Mouse (Mus musculus) neural tube, embryonic 14.5 days (tissue): Measurements from ENCODE around the gene Morc1. TPM values are rescaled to one million over a fixed set of nuclear protein-coding genes. Genes with fewer than 3 reads are reported as not detected.

Source experiments
- ATAC-seq: fragments of 200-750 bp; cut with Nextera tagmentation; 2 replicates; pipeline ENCODE4 v1.8.0; 2017; ENCODE audit warnings: low read depth, mild to moderate bottlenecking, moderate TSS enrichment, moderate library complexity
- H3K27ac ChIP-seq: fragments of 300-500 bp; sonication (generic); 2 replicates; pipeline ENCODE4 v1.5.1; 2014; ENCODE audit warnings: low read depth, mild to moderate bottlenecking, control low read depth, low read length, moderate library complexity, mixed read lengths
- H3K27me3 ChIP-seq: fragments of 300-500 bp; sonication (generic); 2 replicates; pipeline ENCODE4 v1.6.1; 2014; ENCODE audit warnings: low read length; ENCODE audit not compliant: control insufficient read depth, insufficient read depth
- H3K36me3 ChIP-seq: fragments of 300-500 bp; sonication (generic); 2 replicates; pipeline ENCODE4 v1.6.1; 2014; ENCODE audit warnings: low read length, mixed read lengths; ENCODE audit not compliant: control insufficient read depth, insufficient read depth
- H3K4me1 ChIP-seq: fragments of 300-500 bp; sonication (generic); 2 replicates; pipeline ENCODE4 v1.6.1; 2014; ENCODE audit warnings: low read length; ENCODE audit not compliant: control insufficient read depth, insufficient read depth
- H3K4me2 ChIP-seq: fragments of 300-500 bp; sonication (generic); 2 replicates; pipeline ENCODE4 v1.6.1; 2014; ENCODE audit warnings: mild to moderate bottlenecking, low read depth, low read length, control low read depth
- H3K4me3 ChIP-seq: fragments of 300-500 bp; sonication (generic); 2 replicates; pipeline ENCODE4 v1.5.1; 2014; ENCODE audit warnings: low read depth, low read length, control low read depth, mixed read lengths
- H3K9ac ChIP-seq: fragments of 300-500 bp; sonication (generic); replicated peaks from 2 replicates; pipeline ENCODE4 v1.6.1; 2014; ENCODE audit warnings: low read depth, mild to moderate bottlenecking, control low read depth, low read length, mixed read lengths
- H3K9me3 ChIP-seq: fragments of 300-500 bp; sonication (generic); 2 replicates; pipeline ENCODE4 v1.6.1; 2016; ENCODE audit warnings: low read length; ENCODE audit not compliant: control insufficient read depth
- WGBS: fragments of 180-500 bp; shearing (Covaris S2); extraction: QIAGEN DNeasy Blood & Tissue Kit; methylation state at CpG from one replicate; pipeline ENCODE4 v1.1.7; 2014; 5-methylcytosine and 5-hydroxymethylcytosine counted together
- polyA plus RNA-seq: library from polyadenylated mRNA; unstranded; fragments of >200 nt; fragmentation: Nextera tagmentation; extraction: Ambion mirVana; gene quantifications from 2 replicates; pipeline ENCODE4 v1.2.1, GENCODE M21; 2014

Gene Morc1
- polyA plus RNA-seq, result 0.15 and 0.28 TPM in 2 replicates

- H3K36me3 ChIP-seq, result no peaks in the 10 kb centered on the region
- ATAC-seq, result no peak
- no peak within 1 kb of the TSS for H3K4me3 ChIP-seq
- no peak within 1 kb of the TSS for H3K27ac ChIP-seq
- no peaks in the 10 kb centered on the region for H3K9me3 ChIP-seq
- H3K4me1 ChIP-seq, result no peaks in the 10 kb centered on the region
- H3K4me2 ChIP-seq, result no peak within 1 kb of the TSS
- no peak within 1 kb of the TSS for H3K9ac ChIP-seq
- H3K27me3 ChIP-seq, result no peaks in the 10 kb centered on the region
- WGBS, result 94% methylated on average over 15 of the region's 15 CpGs
Observed at GRCm38 (mm10) chr16:48431027-48431426, at the start of gene Morc1. Gene Morc1, plus strand, starts transcription at chr16:48431237.

- no peak overlapping the region for H3K9ac ChIP-seq
- 86% methylated on average over 3 of the region's 3 CpGs for WGBS
Observed at GRCm38 (mm10) chr16:48383582-48384257, 47.3 kb upstream of the Morc1 start.

GRCm38 (mm10) chr16:48386982-48387381, 44.1 kb upstream of the Morc1 start:
- Histone ChIP-seq H3K4me3 (no peak overlapping the region), H3K27ac (no peak overlapping the region), H3K27me3 (no peaks in the 10 kb centered on the region), H3K9me3 (no peaks in the 10 kb centered on the region), H3K9ac (no peak overlapping the region), H3K36me3 (no peaks in the 10 kb centered on the region), H3K4me2 (no peak overlapping the region), H3K4me1 (no peaks in the 10 kb centered on the region)
- WGBS, result 78% methylated on average over 2 of the region's 2 CpGs
- no peak for ATAC-seq

More at GRCm38 (mm10) chr16:48383582-48384257, 47.3 kb upstream of the Morc1 start:
- Histone ChIP-seq H3K27me3 (no peaks in the 10 kb centered on the region), H3K4me1 (no peaks in the 10 kb centered on the region), H3K4me3 (no peak overlapping the region), H3K27ac (no peak overlapping the region), H3K36me3 (no peaks in the 10 kb centered on the region), H3K9me3 (no peaks in the 10 kb centered on the region), H3K4me2 (no peak overlapping the region)
- no peak for ATAC-seq

GRCm38 (mm10) chr16:48395278-48395677, 35.8 kb upstream of the Morc1 start:
- Histone ChIP-seq H3K4me2 (no peak overlapping the region), H3K9ac (no peak overlapping the region), H3K36me3 (no peaks in the 10 kb centered on the region), H3K27ac (no peak overlapping the region), H3K9me3 (no peaks in the 10 kb centered on the region), H3K4me3 (no peak overlapping the region), H3K27me3 (no peaks in the 10 kb centered on the region), H3K4me1 (no peaks in the 10 kb centered on the region)
- 93% methylated on average over 2 of the region's 2 CpGs for WGBS
- no peak for ATAC-seq

- no peaks in the 10 kb centered on the region for H3K36me3 ChIP-seq
- 83% methylated on average over 4 of the region's 4 CpGs for WGBS
- ATAC-seq, result no peak
Observed at GRCm38 (mm10) chr16:48402963-48403362, 28.1 kb upstream of the Morc1 start.

GRCm38 (mm10) chr16:48403423-48403822, 27.6 kb upstream of the Morc1 start:
- Histone ChIP-seq H3K27ac (no peak overlapping the region), H3K36me3 (no peaks in the 10 kb centered on the region), H3K4me3 (no peak overlapping the region), H3K27me3 (no peaks in the 10 kb centered on the region), H3K9me3 (no peaks in the 10 kb centered on the region), H3K9ac (no peak overlapping the region), H3K4me1 (no peaks in the 10 kb centered on the region), H3K4me2 (no peak overlapping the region)
- ATAC-seq, result no peak
- WGBS, result 91% methylated on average over 3 of the region's 3 CpGs

More at GRCm38 (mm10) chr16:48402963-48403362, 28.1 kb upstream of the Morc1 start:
- no peaks in the 10 kb centered on the region for H3K4me1 ChIP-seq
- H3K4me2 ChIP-seq, result no peak overlapping the region
- H3K4me3 ChIP-seq, result no peak overlapping the region
- no peaks in the 10 kb centered on the region for H3K9me3 ChIP-seq
- H3K27ac ChIP-seq, result no peak overlapping the region
- H3K9ac ChIP-seq, result no peak overlapping the region
- no peaks in the 10 kb centered on the region for H3K27me3 ChIP-seq

- H3K4me3 ChIP-seq, result no peak overlapping the region
- no peak for ATAC-seq
- H3K27me3 ChIP-seq, result no peaks in the 10 kb centered on the region
Observed at GRCm38 (mm10) chr16:48404009-48404408, 27.0 kb upstream of the Morc1 start.

GRCm38 (mm10) chr16:48405674-48406403, 25.2 kb upstream of the Morc1 start:
- no peak overlapping the region for H3K27ac ChIP-seq
- no peaks in the 10 kb centered on the region for H3K9me3 ChIP-seq
- no peak overlapping the region for H3K4me2 ChIP-seq
- no peaks in the 10 kb centered on the region for H3K4me1 ChIP-seq
- WGBS, result 37% methylated on average over 10 of the region's 10 CpGs
- H3K9ac ChIP-seq, result no peak overlapping the region
- no peaks in the 10 kb centered on the region for H3K36me3 ChIP-seq
- no peaks in the 10 kb centered on the region for H3K27me3 ChIP-seq
- 0 out of 2 replicates have a peak, but pooled peaks have one; percentile 38 for ATAC-seq
- no peak overlapping the region for H3K4me3 ChIP-seq

More at GRCm38 (mm10) chr16:48404009-48404408, 27.0 kb upstream of the Morc1 start:
- Histone ChIP-seq H3K4me1 (no peaks in the 10 kb centered on the region), H3K36me3 (no peaks in the 10 kb centered on the region), H3K9me3 (no peaks in the 10 kb centered on the region), H3K9ac (no peak overlapping the region), H3K4me2 (no peak overlapping the region), H3K27ac (no peak overlapping the region)

- no peaks in the 10 kb centered on the region for H3K9me3 ChIP-seq
- WGBS, result 52% methylated on average over 7 of the region's 7 CpGs
Observed at GRCm38 (mm10) chr16:48409580-48409979, 21.5 kb upstream of the Morc1 start.

More at GRCm38 (mm10) chr16:48409580-48409979, 21.5 kb upstream of the Morc1 start:
- H3K27ac ChIP-seq, result no peak overlapping the region
- ATAC-seq, result no peak
- H3K36me3 ChIP-seq, result no peaks in the 10 kb centered on the region
- H3K4me3 ChIP-seq, result no peak overlapping the region
- no peaks in the 10 kb centered on the region for H3K27me3 ChIP-seq
- H3K4me2 ChIP-seq, result no peak overlapping the region
- H3K4me1 ChIP-seq, result no peaks in the 10 kb centered on the region
- H3K9ac ChIP-seq, result no peak overlapping the region
